Mouse (Mus musculus) naive thymus-derived CD4-positive, alpha-beta T cell, adult 5 months (primary cell): ENCODE results near the gene A26c2. TPM values are rescaled to one million over a fixed set of nuclear protein-coding genes. Genes with fewer than 3 reads are reported as not detected.

ENCODE experiments used
- polyA plus RNA-seq: library from polyadenylated mRNA; unstranded; fragments of 100-300 nt; shearing (Covaris generic); gene quantifications from one replicate; pipeline ENCODE4 v1.2.1, GENCODE M21; 2017

The A26c2 gene
- not detected for polyA plus RNA-seq

DNA sequence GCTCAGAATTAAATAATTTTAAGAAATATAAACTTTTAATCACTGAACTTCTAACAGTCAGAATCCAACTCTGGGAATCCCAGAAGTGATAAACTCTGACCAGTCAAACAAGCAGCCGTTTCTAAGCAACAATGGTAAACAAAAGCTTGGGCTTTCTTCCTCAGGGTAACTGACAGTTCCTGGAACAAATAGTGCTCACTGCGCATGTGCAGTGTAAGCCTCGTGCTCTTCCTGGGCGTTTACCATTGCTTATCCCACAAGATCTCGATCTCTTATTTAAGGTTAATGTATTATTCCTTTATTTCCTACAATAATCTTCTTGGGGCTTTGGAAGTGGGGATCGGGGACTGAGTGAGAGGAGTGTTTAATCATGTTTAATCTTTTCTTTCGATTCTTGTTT is at the start of gene A26c2:
A26c2 (minus strand) TSS at position 101 of the 400 bp plus-strand sequence.

